Mouse (Mus musculus) heart, embryonic 11.5 days (tissue): ENCODE data around the gene Cd7. TPM values are rescaled to one million over a fixed set of nuclear protein-coding genes. Genes with fewer than 3 reads are reported as not detected.
A peak's percentile ranks its signal among the peaks of the same experiment; 100 is the strongest.

Experiments
- ATAC-seq: fragments of 200-750 bp; cut with Nextera tagmentation; replicated peaks from 2 replicates; pipeline ENCODE4 v1.8.0; 2017; ENCODE audit warnings: moderate library complexity; ENCODE audit not compliant: insufficient number of reproducible peaks, low FRiP score, low TSS enrichment
- H3K27ac ChIP-seq: fragments of 300-500 bp; sonication (generic); 2 replicates; pipeline ENCODE4 v1.5.1; 2014; ENCODE audit warnings: mild to moderate bottlenecking, low read depth, low read length
- H3K27me3 ChIP-seq: fragments of 300-500 bp; sonication (generic); 2 replicates; pipeline ENCODE4 v1.6.1; 2014; ENCODE audit warnings: mild to moderate bottlenecking, low read length, mixed read lengths; ENCODE audit not compliant: control insufficient read depth, insufficient read depth
- H3K36me3 ChIP-seq: fragments of 300-500 bp; sonication (generic); 2 replicates; pipeline ENCODE4 v1.6.1; 2014; ENCODE audit warnings: mild to moderate bottlenecking, low read length, moderate library complexity, mixed read lengths; ENCODE audit not compliant: control insufficient read depth, insufficient read depth
- H3K4me1 ChIP-seq: fragments of 300-500 bp; sonication (generic); 2 replicates; pipeline ENCODE4 v1.6.1; 2014; ENCODE audit warnings: low read length; ENCODE audit not compliant: control insufficient read depth, insufficient read depth
- H3K4me2 ChIP-seq: fragments of 300-500 bp; sonication (generic); 2 replicates; pipeline ENCODE4 v1.6.1; 2014; ENCODE audit warnings: mild to moderate bottlenecking, moderate library complexity
- H3K4me3 ChIP-seq: fragments of 300-500 bp; sonication (generic); 2 replicates; pipeline ENCODE4 v1.5.1; 2014; ENCODE audit warnings: low read depth, low read length
- H3K9ac ChIP-seq: fragments of 300-500 bp; sonication (generic); 2 replicates; pipeline ENCODE4 v1.6.1; 2014; ENCODE audit warnings: mild to moderate bottlenecking, low read depth, low read length, moderate library complexity
- H3K9me3 ChIP-seq: fragments of 300-500 bp; sonication (generic); replicated peaks from 2 replicates; pipeline ENCODE4 v1.6.1; 2016; ENCODE audit warnings: low read length; ENCODE audit not compliant: control insufficient read depth
- WGBS: fragments of 180-500 bp; shearing (Covaris S2); extraction: QIAGEN DNeasy Blood & Tissue Kit; methylation state at CpG from one replicate; pipeline ENCODE4 v1.1.7; 2014; ENCODE audit not compliant: insufficient replicate concordance; 5-methylcytosine and 5-hydroxymethylcytosine counted together
- polyA plus RNA-seq: library from polyadenylated mRNA; unstranded; fragments of >200 nt; fragmentation: Nextera tagmentation; extraction: Ambion mirVana; gene quantifications from 2 replicates; pipeline ENCODE4 v1.2.1, GENCODE M21; 2014

Gene Cd7
- polyA plus RNA-seq, 1 experiment from 2014 or later, result not detected

DNA sequence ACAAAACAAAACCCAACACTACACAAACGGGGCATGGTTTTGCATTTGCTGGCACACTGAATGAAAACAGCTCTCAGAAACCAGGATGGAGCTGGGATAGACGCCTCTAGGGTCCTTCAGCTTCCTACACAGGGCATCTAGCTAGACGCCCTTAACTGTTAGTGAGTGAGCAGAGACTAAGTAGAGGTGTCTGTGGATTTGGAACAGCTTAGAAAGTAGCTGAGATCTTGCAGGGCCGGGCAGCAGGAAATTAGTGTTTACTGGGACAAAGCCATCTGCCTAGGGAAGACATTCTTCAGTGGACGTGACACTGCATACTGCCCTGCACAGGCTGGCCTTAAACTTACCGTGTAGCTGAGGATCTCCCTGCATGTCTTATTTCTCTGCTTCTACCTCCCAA, 23.7 kb downstream of the Cd7 start:
- Histone ChIP-seq H3K4me3 (no peak overlapping the region), H3K36me3 (no peaks in the 10 kb centered on the region), H3K9me3 (no peaks in the 10 kb centered on the region), H3K27me3 (no peaks in the 10 kb centered on the region), H3K4me2 (no peak overlapping the region; the same call in 1 of the 2 replicates), H3K9ac (no peak overlapping the region), H3K4me1 (peaks cover 4% of the 10 kb centered on the region; the same call in 1 of the 2 replicates), H3K27ac (no peak overlapping the region)
- 32% methylated on average over 6 of the region's 6 CpGs for WGBS
- no peak for ATAC-seq

DNA sequence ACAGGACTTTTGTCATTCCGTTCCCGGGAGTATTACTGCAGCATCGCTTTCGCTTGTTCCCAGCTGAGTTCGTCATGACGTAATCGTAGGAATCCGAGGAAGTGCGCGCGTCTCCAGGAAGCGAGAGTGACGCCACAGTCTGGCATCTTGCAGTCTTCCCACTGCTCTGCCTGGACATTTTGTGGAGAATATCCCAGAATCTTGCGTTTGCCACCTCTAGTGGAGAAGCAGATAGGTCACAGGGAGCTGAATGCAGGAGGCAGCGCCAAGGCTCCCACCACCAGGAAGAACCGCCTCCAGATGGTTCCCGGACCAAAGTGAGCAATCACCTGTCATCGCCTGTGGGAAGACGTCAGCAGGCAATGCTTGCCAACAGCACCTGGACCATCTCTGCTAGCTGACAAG, 24.3 kb downstream of the Cd7 start:
- H3K27ac ChIP-seq, result peak overlapping the region; percentile 50; the same call in 1 of the 2 replicates

GRCm38 (mm10) chr11:121013656-121014055, 25.6 kb downstream of the Cd7 start:
- Histone ChIP-seq H3K4me1 (peaks cover 4% of the 10 kb centered on the region; the same call in 1 of the 2 replicates), H3K36me3 (no peaks in the 10 kb centered on the region), H3K27ac (no peak overlapping the region), H3K4me2 (no peak overlapping the region), H3K4me3 (no peak overlapping the region), H3K9ac (no peak overlapping the region), H3K9me3 (no peaks in the 10 kb centered on the region), H3K27me3 (no peaks in the 10 kb centered on the region)
- 79% methylated on average over 7 of the region's 7 CpGs for WGBS
- ATAC-seq, result no peak

More for the DNA sequence above, 24.3 kb downstream of the Cd7 start:
- H3K4me1 ChIP-seq, result peaks cover 4% of the 10 kb centered on the region; the same call in 1 of the 2 replicates
- peak overlapping the region; percentile 55 for H3K4me2 ChIP-seq
- 35% methylated on average over 19 of the region's 19 CpGs for WGBS
- no peaks in the 10 kb centered on the region for H3K36me3 ChIP-seq
- no peaks in the 10 kb centered on the region for H3K27me3 ChIP-seq
- ATAC-seq, result no peak; the same call in 1 of the 2 replicates
- 0 out of 2 replicates have a peak overlapping the region, but pooled peaks have one; percentile 17 for H3K9ac ChIP-seq
- no peaks in the 10 kb centered on the region for H3K9me3 ChIP-seq
- H3K4me3 ChIP-seq, result peak overlapping the region; percentile 25

GRCm38 (mm10) chr11:121010044-121010755, 29.0 kb downstream of the Cd7 start:
- 93% methylated on average over 3 of the region's 3 CpGs for WGBS
- ATAC-seq, result no peak

DNA sequence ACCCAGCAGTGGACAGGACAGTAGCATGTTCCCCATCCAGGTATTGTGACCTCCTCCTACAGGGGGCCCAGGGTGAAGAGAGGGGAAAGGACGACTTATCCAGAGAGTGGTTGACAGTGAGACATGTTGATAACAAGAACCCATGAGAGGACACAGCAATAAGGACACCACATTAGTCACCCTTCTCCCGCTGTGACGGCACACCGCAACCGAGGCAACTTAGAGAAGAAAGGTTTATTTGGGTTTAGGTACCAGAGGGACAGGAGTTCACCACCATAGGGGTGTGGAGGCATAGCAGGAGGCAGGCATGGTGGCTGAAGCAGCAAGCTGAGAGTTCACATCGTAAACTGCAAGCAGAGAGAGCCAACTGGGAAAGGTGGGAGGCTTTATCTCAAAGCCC, 33.0 kb downstream of the Cd7 start:
- Histone ChIP-seq H3K27me3 (no peaks in the 10 kb centered on the region), H3K4me2 (no peak overlapping the region), H3K9ac (no peak overlapping the region), H3K4me3 (no peak overlapping the region), H3K36me3 (no peaks in the 10 kb centered on the region), H3K9me3 (no peaks in the 10 kb centered on the region), H3K4me1 (no peaks in the 10 kb centered on the region), H3K27ac (no peak overlapping the region)
- no peak for ATAC-seq
- WGBS, result 61% methylated on average over 6 of the region's 6 CpGs

More at GRCm38 (mm10) chr11:121010044-121010755, 29.0 kb downstream of the Cd7 start:
- H3K27me3 ChIP-seq, result no peaks in the 10 kb centered on the region
- no peak overlapping the region for H3K4me3 ChIP-seq
- H3K36me3 ChIP-seq, result no peaks in the 10 kb centered on the region
- H3K4me2 ChIP-seq, result no peak overlapping the region
- no peak overlapping the region for H3K27ac ChIP-seq
- H3K9ac ChIP-seq, result no peak overlapping the region
- H3K9me3 ChIP-seq, result no peaks in the 10 kb centered on the region
- peaks cover 4% of the 10 kb centered on the region; the same call in 1 of the 2 replicates for H3K4me1 ChIP-seq

DNA sequence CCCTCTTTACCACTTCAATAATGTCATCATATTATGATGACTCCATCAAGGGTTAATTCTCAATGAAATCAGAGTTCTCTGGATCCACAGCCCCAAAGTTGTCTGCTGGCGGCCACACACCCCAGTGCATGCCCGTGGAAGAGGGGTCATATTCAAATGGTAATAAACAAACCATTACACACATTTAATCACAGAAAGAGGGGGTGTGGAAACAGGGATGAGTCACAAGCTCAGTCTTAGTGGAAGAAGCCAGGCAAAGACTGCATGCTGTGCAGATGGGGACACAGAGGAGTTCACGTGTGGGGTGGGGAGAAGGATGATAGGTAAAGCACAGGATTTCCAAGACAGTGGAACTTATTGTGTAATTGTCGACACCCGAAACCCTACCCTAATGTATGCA, 34.9 kb downstream of the Cd7 start:
- 65% methylated on average over 5 of the region's 5 CpGs for WGBS
- no peaks in the 10 kb centered on the region for H3K4me1 ChIP-seq
- ATAC-seq, result no peak
- no peak overlapping the region for H3K4me3 ChIP-seq
- no peak overlapping the region for H3K27ac ChIP-seq
- H3K4me2 ChIP-seq, result no peak overlapping the region
- no peak overlapping the region for H3K9ac ChIP-seq
- no peaks in the 10 kb centered on the region for H3K9me3 ChIP-seq
- no peaks in the 10 kb centered on the region for H3K36me3 ChIP-seq
- no peaks in the 10 kb centered on the region for H3K27me3 ChIP-seq

DNA sequence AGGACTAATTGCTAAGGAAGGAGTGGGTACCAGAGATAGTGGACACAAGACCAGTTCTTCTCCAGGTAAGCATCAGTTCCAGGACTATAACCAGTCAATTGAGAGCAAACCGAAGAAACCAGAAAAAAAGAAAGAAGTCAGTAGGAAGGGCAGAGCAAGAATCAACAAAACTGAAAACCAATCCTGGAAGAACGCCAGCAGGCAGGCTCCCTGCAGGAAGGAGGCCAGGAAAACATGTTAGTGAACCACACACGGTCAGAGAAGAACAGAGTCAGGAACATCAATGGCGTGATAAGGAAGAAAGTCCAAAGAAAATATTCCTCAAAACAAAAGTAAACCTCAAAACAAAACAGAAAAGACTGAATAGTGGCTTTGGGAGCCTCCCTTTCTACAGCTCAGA, 37.3 kb downstream of the Cd7 start:
- no peaks in the 10 kb centered on the region for H3K27me3 ChIP-seq
- H3K4me2 ChIP-seq, result no peak overlapping the region
- WGBS, result 65% methylated on average over 4 of the region's 4 CpGs
- no peaks in the 10 kb centered on the region; the same call in 1 of the 2 replicates for H3K36me3 ChIP-seq
- no peak for ATAC-seq
- H3K9ac ChIP-seq, result no peak overlapping the region
- H3K27ac ChIP-seq, result no peak overlapping the region
- H3K9me3 ChIP-seq, result no peaks in the 10 kb centered on the region
- H3K4me3 ChIP-seq, result no peak overlapping the region
- no peaks in the 10 kb centered on the region for H3K4me1 ChIP-seq

DNA sequence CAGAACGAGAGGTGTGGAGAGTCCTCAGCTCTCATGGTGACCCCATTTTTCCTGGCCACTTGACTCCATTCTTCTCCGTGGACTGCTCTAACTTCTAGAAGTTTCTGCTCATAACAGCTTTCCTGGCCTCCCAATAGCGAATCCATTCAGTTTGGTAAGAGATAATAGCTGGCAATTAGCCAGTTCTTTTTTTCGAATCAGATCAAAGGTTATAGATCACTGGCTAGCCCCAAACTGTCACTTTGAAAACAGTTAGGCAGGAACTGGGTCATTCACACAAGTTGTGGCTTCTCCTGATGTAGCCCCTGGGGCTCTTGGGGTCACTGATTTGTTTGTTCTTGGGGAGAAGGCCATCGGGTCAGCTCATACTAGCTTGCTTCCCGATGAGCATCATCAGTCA, 44.5 kb downstream of the Cd7 start:
- no peaks in the 10 kb centered on the region for H3K9me3 ChIP-seq
- no peak overlapping the region for H3K4me3 ChIP-seq
- WGBS, result 86% methylated on average over 6 of the region's 6 CpGs
- H3K36me3 ChIP-seq, result no peaks in the 10 kb centered on the region; the same call in 1 of the 2 replicates
- peaks cover 8% of the 10 kb centered on the region for H3K4me1 ChIP-seq
- no peak for ATAC-seq
- no peak overlapping the region for H3K27ac ChIP-seq
- no peaks in the 10 kb centered on the region for H3K27me3 ChIP-seq
- no peak overlapping the region for H3K4me2 ChIP-seq
- no peak overlapping the region for H3K9ac ChIP-seq

DNA sequence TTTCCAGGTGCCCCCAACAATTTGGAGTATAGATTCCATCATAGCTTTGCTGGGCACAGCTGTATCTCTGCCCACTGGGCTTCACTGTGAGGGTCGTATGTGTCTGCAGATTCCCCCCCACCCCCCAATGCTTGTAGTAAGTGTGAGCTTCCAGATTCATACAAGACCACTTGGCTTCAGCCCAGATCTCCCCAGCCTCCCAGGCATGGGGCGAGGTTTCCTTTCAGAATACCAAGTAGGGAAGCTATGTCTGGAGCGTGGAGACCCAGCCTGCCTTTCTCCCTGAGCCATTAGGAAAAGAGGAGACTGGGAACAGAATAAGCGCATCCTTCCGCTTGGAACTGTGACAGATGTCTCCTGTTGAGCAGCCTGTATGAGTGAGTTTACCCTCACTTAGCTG, 45.6 kb downstream of the Cd7 start:
- H3K4me1 ChIP-seq, result peaks cover 19% of the 10 kb centered on the region
- no peaks in the 10 kb centered on the region for H3K9me3 ChIP-seq
- H3K4me3 ChIP-seq, result no peak overlapping the region
- ATAC-seq, result no peak
- H3K27me3 ChIP-seq, result no peaks in the 10 kb centered on the region
- no peaks in the 10 kb centered on the region for H3K36me3 ChIP-seq
- no peak overlapping the region for H3K9ac ChIP-seq
- H3K4me2 ChIP-seq, result no peak overlapping the region
- WGBS, result 88% methylated on average over 5 of the region's 5 CpGs
- no peak overlapping the region for H3K27ac ChIP-seq
